Mouse (Mus musculus) CD8-positive naive resting alpha-beta T cell, adult 2 months (primary cell): ENCODE measurements around the gene Olfr818.
"Not testable (repeated sequence)": the region's sequence is repeated elsewhere in the genome, so short reads cannot be mapped to it uniquely, and the experiment has no call there.

Source experiments
- DNase-seq, 2 experiments: peaks; one replicate each; pipeline ENCODE4 v3.0.0; 2022; ENCODE audit warnings: low read depth in 2 of 2, low spot score in 2 of 2

Gene Olfr818

GRCm38 (mm10) chr10:129949000-129949399, at the start of gene Olfr818:
TSS of gene Olfr818 (minus strand) at chr10:129949100.
- DNase-seq, result no peak

GRCm38 (mm10) chr10:129984962-129985361, 36.1 kb upstream of the Olfr818 start, which contains the start of gene Gm10310:
TSS of gene Gm10310 (minus strand) at chr10:129985062.
- DNase-seq, result not testable (repeated sequence)

GRCm38 (mm10) chr10:129981867-129982266, 33.0 kb upstream of the Olfr818 start:
- not testable (repeated sequence) for DNase-seq

GRCm38 (mm10) chr10:129976040-129976439, 27.1 kb upstream of the Olfr818 start, which contains the start of gene Olfr247:
TSS of gene Olfr247 (minus strand) at chr10:129976140.
- not testable (repeated sequence) for DNase-seq

- not testable (repeated sequence) for DNase-seq
Measured at GRCm38 (mm10) chr10:129972994-129973393, 24.1 kb upstream of the Olfr818 start.

GRCm38 (mm10) chr10:129967166-129967565, 18.3 kb upstream of the Olfr818 start, which contains the start of gene Olfr819:
TSS of gene Olfr819 (minus strand) at chr10:129967266.
- DNase-seq, result not testable (repeated sequence)

GRCm38 (mm10) chr10:129966232-129966631, 17.3 kb upstream of the Olfr818 start:
- not testable (repeated sequence) for DNase-seq

GRCm38 (mm10) chr10:129915497-129915896, 33.4 kb downstream of the Olfr818 start, which contains the start of gene Olfr816:
TSS of gene Olfr816 (minus strand) at chr10:129915597.
- DNase-seq, result no peak

GRCm38 (mm10) chr10:129905767-129906166, 43.1 kb downstream of the Olfr818 start, which contains the start of gene Olfr815:
TSS of gene Olfr815 (minus strand) at chr10:129905867.
- not testable (repeated sequence) for DNase-seq
